Mouse (Mus musculus) skeletal muscle tissue, adult 2 months (tissue): ENCODE measurements at regions not wholly inside any gene's neighbourhood (a gene's known extent, or its start where the extent isn't known, plus 50 kb on each side); places are given as distances from the start of the nearest gene placed in this dataset.

Experiments
- DNase-seq: peaks from one replicate; pipeline ENCODE4 v3.0.0-alpha.2; 2012; ENCODE audit warnings: low read depth, low spot score

DNA sequence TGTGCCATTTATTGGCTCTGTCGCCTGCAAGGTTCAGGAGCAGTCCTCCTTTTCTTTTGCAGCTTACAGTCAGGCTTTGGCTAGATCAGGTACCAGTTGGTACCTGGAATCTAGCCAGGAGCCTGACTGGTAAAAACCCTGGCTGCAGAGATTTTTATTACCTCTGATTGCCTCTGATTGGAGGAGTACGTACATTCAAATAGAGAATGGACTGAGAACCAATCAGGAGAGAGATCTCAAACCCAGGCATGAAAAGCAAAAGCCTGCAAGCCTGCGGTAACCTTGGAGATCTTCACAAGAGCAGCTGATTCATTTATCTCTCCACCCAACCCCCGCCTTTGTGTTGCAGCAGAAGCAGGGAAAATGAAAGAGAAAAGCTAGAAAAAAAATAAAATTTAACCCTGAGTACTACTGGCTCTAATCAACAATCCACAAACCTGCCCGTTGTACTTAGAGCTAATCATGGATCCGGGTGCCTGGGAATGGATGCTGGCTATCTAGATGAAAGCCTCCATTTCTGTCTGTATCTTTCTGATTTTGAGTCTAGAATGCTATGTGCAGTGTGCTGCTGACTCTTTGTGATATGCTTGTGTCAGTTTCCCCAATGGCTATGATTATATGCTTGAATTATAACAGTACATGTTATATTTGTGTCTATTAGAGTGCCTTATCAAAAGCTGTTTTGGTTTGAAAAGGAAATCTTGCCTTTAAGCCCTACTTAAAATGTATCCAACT, 406.2 kb upstream of the Ndn start:
- DNase-seq, result no peak

GRCm38 (mm10) chr7:61982203-61982932, 364.0 kb upstream of the Ndn start:
- DNase-seq, result no peak

GRCm38 (mm10) chr7:62026635-62027034, 319.7 kb upstream of the Ndn start:
- no peak for DNase-seq

DNA sequence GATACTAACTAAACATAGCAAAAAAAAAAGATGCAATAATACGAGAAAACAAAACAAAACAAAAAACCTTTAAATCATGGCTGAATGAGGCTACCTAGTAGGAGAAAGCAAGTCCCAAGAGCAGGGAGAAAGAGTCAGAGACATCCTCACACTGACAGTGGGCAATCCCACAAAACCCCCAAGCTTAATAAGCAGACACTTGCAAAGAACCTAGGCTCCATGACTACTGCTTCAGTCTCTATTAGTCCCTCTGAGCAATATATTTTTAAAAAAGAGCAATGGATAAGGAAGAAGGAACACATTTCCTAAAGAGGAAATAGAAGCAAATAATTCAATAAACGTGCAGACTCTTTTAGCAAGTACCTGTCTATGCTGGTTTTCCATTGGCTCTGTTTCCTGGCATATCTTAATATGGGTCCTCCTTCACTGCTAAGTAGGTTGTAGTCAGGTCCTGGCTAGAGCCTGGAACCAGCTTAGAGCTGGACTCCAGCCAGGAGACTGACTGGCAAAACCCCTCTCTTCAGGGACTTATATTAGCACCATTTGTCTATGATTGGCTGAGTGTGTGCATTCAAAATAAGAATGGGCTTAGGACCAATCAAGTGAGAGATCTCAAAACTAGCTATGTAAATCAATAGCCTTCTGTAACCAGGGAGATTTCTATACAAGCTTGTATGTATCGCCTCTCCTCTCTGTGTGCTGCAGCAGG, 300.5 kb upstream of the Ndn start:
- no peak for DNase-seq

DNA sequence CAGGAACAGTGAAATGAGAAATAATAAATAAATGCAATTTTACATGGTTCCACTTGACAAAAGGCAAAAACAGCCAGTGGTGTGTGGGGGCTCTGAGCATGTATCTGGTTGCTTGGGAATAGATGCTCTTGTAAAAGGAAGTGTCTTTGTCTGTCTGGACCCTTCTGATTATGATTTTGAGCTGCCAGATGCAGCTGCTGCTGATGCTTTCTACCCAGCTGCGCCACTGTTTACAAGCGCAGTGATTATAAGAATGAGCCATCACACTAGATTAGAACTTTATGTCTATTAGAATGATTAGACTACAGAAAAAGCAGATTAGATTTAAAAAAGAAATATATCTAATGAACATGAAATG, 299.9 kb upstream of the Ndn start:
- no peak for DNase-seq

DNA sequence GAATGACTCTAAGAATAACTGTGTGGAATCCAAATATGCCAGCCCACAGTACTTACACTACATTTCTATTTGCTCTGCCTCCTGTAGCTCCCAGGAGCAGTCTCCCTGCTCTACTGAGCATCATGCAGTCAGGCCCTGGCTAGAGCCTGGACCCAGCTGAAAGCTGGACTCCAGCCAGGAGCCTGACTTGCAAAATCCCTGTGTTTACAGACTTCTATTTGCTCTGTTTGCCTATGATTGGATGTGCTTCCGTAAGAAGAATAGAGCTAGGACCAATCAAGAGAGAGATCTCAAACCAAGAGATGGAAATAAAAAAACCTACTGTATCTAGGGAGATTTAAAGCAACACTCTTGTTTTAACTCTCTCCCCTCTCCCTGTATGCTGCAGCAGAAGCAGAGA, 267.8 kb upstream of the Ndn start:
- peak; percentile 11 for DNase-seq

- DNase-seq, result no peak
Observed at GRCm38 (mm10) chr7:62085120-62085849, 261.1 kb upstream of the Ndn start.
